Mouse (Mus musculus): ENCODE measurements at regions not wholly inside any gene's neighbourhood (a gene's known extent, or its start where the extent isn't known, plus 50 kb on each side); places are given as distances from the start of the nearest gene placed in this dataset.

DNA sequence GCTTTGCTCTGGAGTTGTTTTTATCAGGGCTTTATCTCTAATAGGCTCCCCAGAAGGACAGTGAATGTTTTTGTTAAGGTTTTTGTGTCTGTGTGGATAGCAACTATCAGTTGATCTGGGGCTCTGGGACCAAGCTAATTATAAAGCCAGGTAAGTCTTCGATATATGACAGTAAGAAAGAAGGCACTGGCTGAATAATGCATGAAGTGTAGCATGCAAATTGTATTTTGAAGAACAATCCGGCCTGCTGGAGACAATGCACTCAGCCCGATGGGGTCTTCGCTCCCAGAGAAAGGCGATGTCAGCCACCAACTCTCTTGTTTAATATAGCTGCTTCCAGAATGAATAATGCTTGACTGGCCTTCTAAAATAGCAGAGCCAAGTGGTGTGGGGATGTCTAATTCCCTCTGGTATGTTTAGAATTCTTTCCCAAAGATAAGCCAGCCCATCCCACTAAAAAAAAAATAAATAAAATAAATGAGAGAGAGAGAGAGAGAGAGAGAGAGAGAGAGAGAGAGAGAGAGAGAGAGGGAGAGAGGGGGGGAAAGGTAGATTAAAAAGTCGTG is 68.6 kb downstream of the Dad1 start:
- Histone ChIP-seq H3K4me3 (no peak overlapping the region), H3K4me2 (replicated peaks) (no peak overlapping the region), H3K4me1 (no peaks in the 10 kb centered on the region), H3K27me3 (no peaks in the 10 kb centered on the region), H3K9ac (no peak overlapping the region), H3K36me3 (no peaks in the 10 kb centered on the region), H3K27ac (no peak overlapping the region), H3K9me3 (no peaks in the 10 kb centered on the region)
- no peak for ATAC-seq (ENCODE audit: insufficient number of reproducible peaks, insufficient read depth, low FRiP score, low TSS enrichment)
- WGBS = 72% methylated on average over 6 of the region's 6 CpGs

DNA sequence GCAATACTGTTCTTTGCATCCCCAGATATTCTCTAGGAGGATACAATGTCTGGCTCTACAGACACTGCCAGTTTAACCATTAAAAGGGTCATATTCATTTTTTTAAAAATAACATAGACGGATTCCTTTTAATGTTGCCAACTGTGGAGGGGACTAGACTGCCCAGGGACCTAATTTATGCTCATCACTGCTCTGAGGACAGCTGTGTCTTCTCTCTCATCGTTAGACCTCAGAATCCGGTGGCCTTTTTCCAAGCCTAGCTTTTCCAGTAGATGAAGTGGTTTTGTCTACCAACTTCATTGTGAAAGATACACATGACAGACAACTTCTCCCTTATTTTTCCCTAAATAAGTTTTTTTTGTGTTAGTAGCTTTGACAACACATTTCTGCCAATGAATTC is 70.0 kb downstream of the Dad1 start:
- Histone ChIP-seq H3K9ac (no peak overlapping the region), H3K27me3 (no peaks in the 10 kb centered on the region), H3K36me3 (no peaks in the 10 kb centered on the region), H3K4me2 (replicated peaks) (no peak overlapping the region), H3K27ac (no peak overlapping the region), H3K4me1 (no peaks in the 10 kb centered on the region), H3K9me3 (no peaks in the 10 kb centered on the region), H3K4me3 (no peak overlapping the region)
- 89% methylated on average over 3 of the region's 3 CpGs for WGBS
- no peak for ATAC-seq (ENCODE audit: insufficient number of reproducible peaks, insufficient read depth, low FRiP score, low TSS enrichment)

DNA sequence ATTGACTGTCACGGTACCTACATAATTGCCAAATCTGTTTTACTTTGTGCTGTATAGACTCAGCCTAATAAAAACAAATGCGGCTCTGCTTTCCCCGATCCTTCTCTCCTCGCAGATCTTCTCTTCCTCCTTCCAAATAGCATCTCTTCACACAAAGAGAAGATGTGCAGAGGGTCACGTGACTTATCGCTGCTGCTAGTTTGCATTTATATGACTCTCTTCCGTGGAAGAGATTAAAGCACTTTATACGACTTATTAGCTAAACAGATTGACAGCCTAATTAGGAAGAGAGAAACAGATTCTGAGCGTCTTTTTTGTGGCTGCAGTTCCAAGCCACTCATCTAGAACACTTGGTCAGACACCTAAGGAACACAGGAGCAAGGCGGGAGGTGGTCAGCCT is 71.1 kb downstream of the Dad1 start:
- H3K9ac ChIP-seq = no peak overlapping the region
- peaks cover 3% of the 10 kb centered on the region; the same call in 1 of the 2 replicates for H3K4me1 ChIP-seq
- no peaks in the 10 kb centered on the region for H3K27me3 ChIP-seq
- H3K36me3 ChIP-seq = no peaks in the 10 kb centered on the region
- H3K4me3 ChIP-seq = no peak overlapping the region
- no peak overlapping the region for H3K27ac ChIP-seq
- 77% methylated on average over 10 of the region's 10 CpGs for WGBS
- H3K9me3 ChIP-seq = no peaks in the 10 kb centered on the region
- no peak overlapping the region for H3K4me2 ChIP-seq (replicated peaks)
- ATAC-seq (ENCODE audit: insufficient number of reproducible peaks, insufficient read depth, low FRiP score, low TSS enrichment) = no peak

DNA sequence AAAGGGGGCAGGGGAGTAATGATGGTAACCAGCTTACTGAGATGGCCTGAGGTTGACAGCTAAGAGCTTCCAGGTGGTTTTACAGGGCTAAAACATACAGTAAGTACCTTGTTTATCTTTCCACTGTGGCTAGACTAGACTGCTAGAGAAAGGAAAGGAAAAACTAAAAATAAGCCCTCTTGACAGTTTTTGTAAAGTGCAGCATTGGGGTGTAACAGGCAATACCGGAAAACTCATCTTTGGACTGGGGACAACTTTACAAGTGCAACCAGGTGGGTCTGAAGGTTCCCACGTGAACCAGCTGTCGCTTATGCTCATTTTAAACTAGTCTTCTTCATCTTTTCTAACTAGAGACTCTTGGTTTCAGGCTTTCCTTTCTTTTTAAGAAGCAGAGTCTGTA is 72.6 kb downstream of the Dad1 start:
- Histone ChIP-seq H3K4me3 (no peak overlapping the region), H3K4me2 (replicated peaks) (no peak overlapping the region), H3K9me3 (no peaks in the 10 kb centered on the region), H3K27me3 (no peaks in the 10 kb centered on the region), H3K27ac (no peak overlapping the region), H3K9ac (no peak overlapping the region), H3K36me3 (no peaks in the 10 kb centered on the region), H3K4me1 (peaks cover 3% of the 10 kb centered on the region; the same call in 1 of the 2 replicates)
- ATAC-seq (ENCODE audit: insufficient number of reproducible peaks, insufficient read depth, low FRiP score, low TSS enrichment) = no peak
- WGBS = 79% methylated on average over 3 of the region's 3 CpGs

DNA sequence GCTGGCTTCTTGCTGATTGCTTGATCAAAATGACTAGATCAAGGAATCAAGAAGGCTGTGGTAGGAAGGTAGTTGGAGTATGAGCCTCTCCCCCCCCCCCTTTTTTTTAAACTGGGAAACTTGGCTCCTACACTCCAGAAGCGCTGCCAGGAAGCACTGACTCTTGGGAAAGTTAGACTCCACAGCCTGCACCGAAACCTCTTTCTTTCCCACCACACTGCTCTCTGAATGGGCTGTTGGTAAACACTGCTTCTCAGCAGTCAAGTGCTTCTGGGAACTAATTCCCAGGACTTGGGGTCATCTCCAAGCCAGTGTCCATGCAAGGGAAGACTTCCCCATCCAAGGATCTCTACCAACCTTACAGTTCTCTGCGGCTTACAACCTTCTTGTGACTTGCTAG is 73.2 kb downstream of the Dad1 start:
- no peak overlapping the region for H3K4me2 ChIP-seq (replicated peaks)
- 87% methylated on average over 3 of the region's 3 CpGs for WGBS
- H3K27ac ChIP-seq = no peak overlapping the region
- no peak overlapping the region for H3K4me3 ChIP-seq
- no peaks in the 10 kb centered on the region for H3K36me3 ChIP-seq
- no peaks in the 10 kb centered on the region for H3K9me3 ChIP-seq
- H3K4me1 ChIP-seq = peaks cover 3% of the 10 kb centered on the region; the same call in 1 of the 2 replicates
- no peak for ATAC-seq (ENCODE audit: insufficient number of reproducible peaks, insufficient read depth, low FRiP score, low TSS enrichment)
- H3K9ac ChIP-seq = no peak overlapping the region
- H3K27me3 ChIP-seq = no peaks in the 10 kb centered on the region

DNA sequence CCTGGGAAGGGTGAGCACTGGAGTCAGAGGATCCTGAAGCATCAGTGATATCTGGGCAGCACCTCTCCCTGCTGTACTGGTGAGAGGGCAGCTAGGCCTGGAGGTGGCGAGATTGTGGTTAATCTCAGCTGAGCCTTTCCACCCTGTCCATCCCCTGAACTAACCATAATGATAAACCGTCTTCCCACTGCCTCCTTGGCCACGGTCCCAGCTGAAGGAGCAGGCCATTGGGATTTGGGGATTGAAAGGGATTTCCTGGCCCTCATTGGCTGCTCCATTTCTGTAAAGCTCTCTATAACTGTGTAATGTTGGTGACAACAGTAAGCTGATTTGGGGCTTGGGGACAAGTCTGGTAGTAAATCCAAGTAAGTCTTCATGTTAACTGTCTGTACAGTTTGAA is 73.6 kb downstream of the Dad1 start:
- Histone ChIP-seq H3K27ac (no peak overlapping the region), H3K9me3 (no peaks in the 10 kb centered on the region), H3K27me3 (no peaks in the 10 kb centered on the region), H3K4me2 (replicated peaks) (no peak overlapping the region), H3K4me3 (no peak overlapping the region), H3K9ac (no peak overlapping the region), H3K4me1 (peaks cover 3% of the 10 kb centered on the region; the same call in 1 of the 2 replicates), H3K36me3 (no peaks in the 10 kb centered on the region)
- 62% methylated on average over 3 of the region's 3 CpGs for WGBS
- ATAC-seq (ENCODE audit: insufficient number of reproducible peaks, insufficient read depth, low FRiP score, low TSS enrichment) = no peak

DNA sequence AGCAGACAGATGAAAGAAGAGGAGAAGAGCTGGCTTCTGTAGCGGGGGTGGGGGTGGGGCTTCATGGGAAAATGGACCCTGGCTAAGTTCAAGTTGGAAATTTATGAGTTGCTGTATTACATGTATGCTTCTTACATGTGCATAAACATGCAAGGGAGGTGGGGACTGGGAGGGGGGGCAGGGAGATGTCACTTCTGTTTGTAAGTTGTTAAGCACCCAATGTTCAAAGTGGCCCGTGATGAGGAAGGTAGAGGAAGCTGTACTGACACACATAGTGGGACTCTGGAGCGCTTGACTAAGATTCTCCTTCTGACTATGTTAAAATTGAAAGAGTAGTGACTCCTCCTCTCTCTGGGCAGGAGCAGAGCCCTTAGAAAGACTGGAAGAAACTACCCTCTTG is 75.0 kb downstream of the Dad1 start:
- Histone ChIP-seq H3K9me3 (no peaks in the 10 kb centered on the region), H3K4me3 (no peak overlapping the region), H3K27ac (no peak overlapping the region), H3K36me3 (no peaks in the 10 kb centered on the region), H3K27me3 (no peaks in the 10 kb centered on the region), H3K4me2 (replicated peaks) (no peak overlapping the region), H3K4me1 (peaks cover 3% of the 10 kb centered on the region; the same call in 1 of the 2 replicates), H3K9ac (no peak overlapping the region)
- 90% methylated on average over 3 of the region's 3 CpGs for WGBS
- no peak for ATAC-seq (ENCODE audit: insufficient number of reproducible peaks, insufficient read depth, low FRiP score, low TSS enrichment)

DNA sequence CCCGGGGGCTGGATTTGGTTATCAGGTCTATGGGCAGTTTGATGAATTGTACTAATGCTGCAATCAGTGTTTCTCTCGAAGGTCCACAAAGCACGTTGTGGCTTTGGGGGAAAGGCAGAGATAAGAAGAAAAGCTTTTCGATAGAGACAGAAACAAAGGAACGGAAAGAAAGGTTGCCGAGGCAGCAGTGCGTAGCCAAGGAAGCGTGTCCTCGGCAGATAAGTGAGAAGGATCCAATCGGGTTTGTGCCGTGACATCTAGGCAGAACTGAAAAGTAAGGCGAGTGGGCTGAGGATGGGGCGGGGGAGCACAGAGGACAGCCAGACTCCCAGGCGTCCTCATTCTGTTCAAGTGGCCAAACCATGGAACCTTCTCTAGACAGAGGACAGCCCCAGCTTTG is 77.4 kb downstream of the Dad1 start:
- no peak for ATAC-seq (ENCODE audit: insufficient number of reproducible peaks, insufficient read depth, low FRiP score, low TSS enrichment)
- WGBS = 87% methylated on average over 14 of the region's 14 CpGs

DNA sequence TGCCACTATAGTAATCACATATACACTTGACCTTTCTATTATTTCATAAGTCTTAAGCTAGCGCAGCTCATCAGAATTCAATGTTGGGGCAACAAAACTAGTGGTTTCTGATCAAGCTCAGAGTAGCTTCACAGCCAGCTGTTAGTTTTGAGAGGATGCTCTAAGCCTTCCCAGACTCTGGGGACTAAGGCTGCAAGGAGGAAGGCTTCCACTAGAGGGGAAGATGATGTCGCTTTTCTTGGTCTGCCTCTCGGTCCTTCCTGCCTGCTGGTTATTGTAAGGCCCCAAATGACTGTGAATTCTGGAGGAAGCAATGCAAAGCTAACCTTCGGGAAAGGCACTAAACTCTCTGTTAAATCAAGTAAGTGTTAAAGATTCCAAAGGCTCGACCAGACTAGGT is 78.4 kb downstream of the Dad1 start:
- no peak for ATAC-seq (ENCODE audit: insufficient number of reproducible peaks, insufficient read depth, low FRiP score, low TSS enrichment)
- WGBS = 76% methylated on average over 5 of the region's 5 CpGs

More for the DNA sequence above, 77.4 kb downstream of the Dad1 start:
- Histone ChIP-seq H3K9me3 (no peaks in the 10 kb centered on the region), H3K4me3 (no peak overlapping the region), H3K27ac (no peak overlapping the region), H3K4me1 (peaks cover 3% of the 10 kb centered on the region; the same call in 1 of the 2 replicates), H3K27me3 (no peaks in the 10 kb centered on the region), H3K4me2 (replicated peaks) (no peak overlapping the region), H3K36me3 (no peaks in the 10 kb centered on the region), H3K9ac (no peak overlapping the region)

DNA sequence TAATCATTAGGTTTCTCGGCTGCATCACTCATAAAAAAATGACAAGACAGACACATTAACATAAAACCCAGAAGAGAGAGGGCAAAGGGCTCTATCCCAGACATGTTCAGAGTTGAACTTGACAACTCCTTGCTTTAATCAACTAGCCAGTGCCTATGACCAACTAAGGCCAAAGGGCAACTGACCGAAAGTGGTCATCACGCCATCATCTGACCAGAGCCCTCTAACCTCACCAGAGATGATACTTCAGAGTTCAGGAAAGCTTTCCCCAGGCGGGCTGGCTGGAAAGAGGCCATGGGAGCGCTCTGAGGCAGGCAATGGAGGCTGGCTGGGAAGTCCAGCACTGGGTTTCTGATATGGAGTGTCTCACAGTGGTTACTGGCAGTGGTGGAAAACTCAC is 80.6 kb downstream of the Dad1 start:
- H3K4me2 ChIP-seq (replicated peaks) = no peak overlapping the region
- H3K9ac ChIP-seq = no peak overlapping the region
- no peaks in the 10 kb centered on the region for H3K36me3 ChIP-seq
- no peak overlapping the region for H3K4me3 ChIP-seq
- no peak overlapping the region for H3K27ac ChIP-seq
- 76% methylated on average over 5 of the region's 5 CpGs for WGBS
- no peaks in the 10 kb centered on the region; the same call in 1 of the 2 replicates for H3K4me1 ChIP-seq
- ATAC-seq (ENCODE audit: insufficient number of reproducible peaks, insufficient read depth, low FRiP score, low TSS enrichment) = no peak
- no peaks in the 10 kb centered on the region for H3K27me3 ChIP-seq
- no peaks in the 10 kb centered on the region for H3K9me3 ChIP-seq

More for the DNA sequence above, 78.4 kb downstream of the Dad1 start:
- no peaks in the 10 kb centered on the region for H3K36me3 ChIP-seq
- no peaks in the 10 kb centered on the region for H3K27me3 ChIP-seq
- peaks cover 3% of the 10 kb centered on the region; the same call in 1 of the 2 replicates for H3K4me1 ChIP-seq
- H3K9ac ChIP-seq = no peak overlapping the region
- no peak overlapping the region for H3K4me2 ChIP-seq (replicated peaks)
- H3K4me3 ChIP-seq = no peak overlapping the region
- no peaks in the 10 kb centered on the region for H3K9me3 ChIP-seq
- H3K27ac ChIP-seq = no peak overlapping the region

DNA sequence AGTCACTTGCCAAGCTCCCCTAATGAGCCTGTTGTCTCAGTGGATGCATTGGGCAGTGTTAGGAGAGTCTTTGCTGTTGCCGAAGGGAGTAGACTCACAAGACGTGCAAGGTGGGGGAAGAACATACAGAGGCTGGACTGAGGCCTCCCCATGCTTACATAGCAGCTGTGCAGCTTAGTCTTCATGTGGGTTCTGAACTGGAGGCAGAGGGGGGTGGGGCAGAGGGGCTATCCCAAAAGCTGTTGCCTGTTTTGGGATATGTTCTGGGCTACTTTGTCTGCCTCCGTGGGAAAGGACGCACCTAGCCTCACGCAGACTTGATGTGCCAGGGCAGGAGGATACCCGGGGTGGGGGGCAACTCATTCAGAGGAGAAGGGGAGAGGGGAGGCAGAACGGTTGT is 84.7 kb downstream of the Dad1 start:
- Histone ChIP-seq H3K27ac (no peak overlapping the region), H3K4me3 (no peak overlapping the region), H3K4me2 (replicated peaks) (no peak overlapping the region), H3K9ac (no peak overlapping the region), H3K27me3 (no peaks in the 10 kb centered on the region), H3K4me1 (peaks cover 5% of the 10 kb centered on the region), H3K36me3 (no peaks in the 10 kb centered on the region), H3K9me3 (no peaks in the 10 kb centered on the region)
- 92% methylated on average over 7 of the region's 7 CpGs for whole genome bisulfite sequencing
- ATAC-seq (ENCODE audit: insufficient number of reproducible peaks, insufficient read depth, low FRiP score, low TSS enrichment) = no peak

DNA sequence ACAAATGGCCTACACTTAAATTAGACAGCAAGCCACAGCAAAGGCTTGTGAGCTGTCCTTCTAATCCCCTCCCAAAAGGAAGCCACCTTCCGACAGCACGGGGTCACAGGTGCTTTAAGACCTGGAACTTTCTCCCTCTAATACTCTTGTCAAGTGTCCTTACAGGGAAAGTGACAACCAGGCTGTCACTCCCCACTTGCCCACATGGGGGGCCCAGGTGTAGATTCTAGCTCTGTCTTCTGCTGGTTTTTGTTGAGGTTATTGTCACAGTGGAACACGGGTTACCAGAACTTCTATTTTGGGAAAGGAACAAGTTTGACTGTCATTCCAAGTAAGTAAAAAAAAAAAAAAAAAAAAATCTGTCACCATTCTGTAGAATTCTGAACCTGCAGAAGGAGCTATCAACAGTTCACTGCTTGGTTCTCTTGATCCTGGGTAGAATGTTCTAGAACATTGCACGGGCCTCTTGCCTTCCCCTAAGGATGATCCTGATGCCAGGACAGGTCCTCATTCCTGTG is 85.4 kb downstream of the Dad1 start:
- Histone ChIP-seq H3K36me3 (no peaks in the 10 kb centered on the region), H3K9me3 (no peaks in the 10 kb centered on the region), H3K27me3 (no peaks in the 10 kb centered on the region), H3K4me3 (no peak overlapping the region), H3K9ac (no peak overlapping the region), H3K4me1 (peaks cover 5% of the 10 kb centered on the region), H3K27ac (no peak overlapping the region), H3K4me2 (replicated peaks) (no peak overlapping the region)
- WGBS = 71% methylated on average over 4 of the region's 4 CpGs
- no peak for ATAC-seq (ENCODE audit: insufficient number of reproducible peaks, insufficient read depth, low FRiP score, low TSS enrichment)

Data from embryonic facial prominence, embryonic 12.5 days (tissue).